Mouse (Mus musculus) liver, postnatal 0 days (tissue): ENCODE measurements at regions not wholly inside any gene's neighbourhood (a gene's known extent, or its start where the extent isn't known, plus 50 kb on each side); places are given as distances from the start of the nearest gene placed in this dataset.

ENCODE experiments used
- CTCF ChIP-seq: sonication (generic); IDR thresholded peaks from 2 replicates; pipeline ENCODE4 v1.5.1; 2016; ENCODE audit warnings: antibody characterized with exemption, low read depth
- EP300 ChIP-seq: IDR thresholded peaks from 2 replicates; pipeline ENCODE4 v1.6.1; 2016; ENCODE audit warnings: antibody characterized with exemption, low read depth, mild to moderate bottlenecking

GRCm38 (mm10) chr8:103019121-103019520 lies 233.7 kb upstream of the Cdh11 start:
- no peak for TF ChIP-seq CTCF
- no peak for TF ChIP-seq EP300
